Mouse (Mus musculus): ENCODE measurements around the gene Prkca. TPM values are rescaled to one million over a fixed set of nuclear protein-coding genes. Genes with fewer than 3 reads are reported as not detected.
A peak's percentile ranks its signal among the peaks of the same experiment; 100 is the strongest.

Prkca gene
- polyA plus RNA-seq, 1 experiment = 5.4 TPM

DNA sequence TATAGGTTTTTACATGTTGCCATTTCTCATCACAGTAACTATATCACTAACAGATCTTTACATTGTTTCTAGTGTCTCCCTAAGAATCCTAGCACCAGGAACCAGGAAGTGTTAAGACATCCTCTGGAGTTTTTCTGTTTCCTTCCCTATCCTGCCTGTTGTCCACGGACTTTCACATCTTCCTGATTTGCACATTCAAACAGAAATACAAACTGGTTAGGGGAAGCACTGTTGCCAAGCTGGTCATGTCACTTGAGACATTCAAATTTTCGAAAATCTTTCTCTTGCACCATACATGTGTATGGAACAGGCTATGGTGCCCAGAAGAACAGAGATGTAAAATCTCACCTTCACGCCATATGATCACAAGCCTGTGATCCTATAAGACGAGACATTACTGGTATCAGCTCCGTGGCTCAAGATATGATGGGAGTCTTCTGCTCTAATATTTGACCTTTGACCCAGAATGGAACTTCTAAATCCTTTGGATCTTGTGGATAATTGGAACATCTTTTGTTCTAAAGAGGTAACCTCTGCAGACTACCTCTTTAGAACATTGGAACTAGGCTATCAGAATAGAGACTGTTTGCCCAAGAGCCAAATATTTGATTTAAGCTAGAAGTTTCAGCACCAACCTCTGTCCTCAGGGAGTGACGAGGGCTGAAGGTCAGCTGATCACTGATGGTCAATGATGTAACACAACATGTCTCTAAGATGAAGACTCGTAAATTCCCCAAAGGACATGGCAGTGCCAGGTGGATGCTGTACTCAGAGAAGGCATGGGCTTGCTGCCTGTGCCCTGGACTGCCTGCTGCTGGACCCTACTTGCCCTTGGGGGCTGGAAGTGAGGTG is 91.6 kb downstream of the Prkca start:
- TF ChIP-seq CTCF (conservative IDR thresholded peaks at IDR 0.05; ENCODE audit: insufficient read depth, insufficient read length, low read depth, low read length) (no peak), POLR2A (IDR thresholded peaks at IDR 0.05; ENCODE audit: low read depth, low read length) (no peak)
- WGBS = 87% methylated on average over 7 of the region's 7 CpGs
- no peak for DNase-seq
- Histone ChIP-seq H3K27me3 (replicated peaks; ENCODE audit: control insufficient read depth, insufficient read depth, low read length) (no peaks in the 10 kb centered on the region), H3K36me3 (ENCODE audit: control insufficient read depth, insufficient read depth, low read length) (no peaks in the 10 kb centered on the region), H3K27ac (ENCODE audit: insufficient read depth, low read depth, low read length) (no peak overlapping the region), H3K4me1 (ENCODE audit: control insufficient read depth, insufficient read depth, low read length) (peaks cover 5% of the 10 kb centered on the region; the same call in 1 of the 2 replicates), H3K4me3 (ENCODE audit: insufficient read depth, low read depth, low read length) (no peak overlapping the region)

DNA sequence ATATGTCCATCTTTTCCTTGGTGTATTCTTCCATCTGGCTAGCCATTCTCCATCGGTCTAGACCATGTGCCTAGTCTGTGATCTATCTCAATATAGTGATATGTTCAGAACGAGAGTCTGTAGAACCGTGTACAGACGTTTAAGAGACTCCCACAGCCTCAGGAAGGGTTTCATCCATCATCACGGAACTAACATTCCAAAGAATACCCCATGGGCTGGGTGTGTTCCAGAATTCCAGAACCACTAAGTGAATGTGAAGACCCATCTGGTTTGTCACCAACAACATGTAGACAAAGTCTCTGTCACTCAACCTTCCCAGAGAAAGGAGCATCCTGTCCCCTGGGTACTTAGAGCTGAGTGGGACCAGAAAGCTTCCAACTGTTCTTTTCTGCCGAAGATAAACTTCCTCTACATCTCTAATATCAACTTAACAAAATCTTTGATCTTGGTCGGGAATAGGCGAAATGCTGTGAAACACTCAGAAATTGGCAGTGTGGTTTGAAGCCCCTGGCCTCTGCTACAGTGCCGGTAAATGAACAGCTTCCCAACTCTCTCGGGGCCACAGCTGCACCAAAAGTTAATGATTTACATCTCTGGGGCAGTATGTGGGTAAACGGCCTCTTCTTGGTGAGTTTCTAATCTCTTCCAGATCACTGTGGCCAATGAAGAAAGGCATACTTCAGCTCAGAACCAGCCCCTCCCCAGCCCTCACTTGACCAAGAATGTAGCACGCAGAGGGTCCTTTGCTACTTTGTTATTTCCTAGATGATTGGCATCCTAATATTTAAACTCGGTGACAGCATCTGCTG is 92.7 kb downstream of the Prkca start:
- Histone ChIP-seq H3K27me3 (replicated peaks; ENCODE audit: control insufficient read depth, insufficient read depth, low read length) (no peaks in the 10 kb centered on the region), H3K27ac (ENCODE audit: insufficient read depth, low read depth, low read length) (no peak overlapping the region), H3K36me3 (ENCODE audit: control insufficient read depth, insufficient read depth, low read length) (no peaks in the 10 kb centered on the region), H3K4me1 (ENCODE audit: control insufficient read depth, insufficient read depth, low read length) (peaks cover 5% of the 10 kb centered on the region; the same call in 1 of the 2 replicates), H3K4me3 (ENCODE audit: insufficient read depth, low read depth, low read length) (no peak overlapping the region)
- TF ChIP-seq CTCF (conservative IDR thresholded peaks at IDR 0.05; ENCODE audit: insufficient read depth, insufficient read length, low read depth, low read length) (no peak), POLR2A (IDR thresholded peaks at IDR 0.05; ENCODE audit: low read depth, low read length) (no peak)
- 43% methylated on average over 13 of the region's 13 CpGs for WGBS
- peak; percentile 76 for DNase-seq

DNA sequence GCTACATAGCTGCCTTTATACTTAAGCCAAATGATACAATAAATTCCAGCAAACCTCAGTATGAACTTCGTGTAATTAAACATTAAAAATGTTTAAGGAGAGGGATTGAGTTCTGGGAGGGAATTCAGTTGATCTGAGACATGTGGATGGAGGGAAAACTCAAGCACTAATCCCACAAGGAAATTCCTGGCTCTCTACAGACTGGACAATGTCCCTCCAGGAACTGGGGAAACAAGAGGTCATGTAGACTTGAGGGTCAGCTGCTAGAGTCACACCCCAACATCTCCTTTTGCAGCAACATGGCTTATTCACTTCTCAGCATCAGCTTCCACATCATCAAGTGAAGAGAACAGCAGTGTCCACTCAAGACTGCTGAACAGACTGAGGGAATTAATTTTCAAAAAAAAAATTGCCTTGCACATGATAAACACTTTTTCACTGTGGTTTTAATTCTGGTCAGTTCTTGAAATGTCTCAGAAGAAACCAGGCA is 93.5 kb downstream of the Prkca start:
- Histone ChIP-seq H3K27ac (ENCODE audit: insufficient read depth, low read depth, low read length) (no peak overlapping the region), H3K4me3 (ENCODE audit: insufficient read depth, low read depth, low read length) (no peak overlapping the region), H3K36me3 (ENCODE audit: control insufficient read depth, insufficient read depth, low read length) (no peaks in the 10 kb centered on the region), H3K27me3 (replicated peaks; ENCODE audit: control insufficient read depth, insufficient read depth, low read length) (no peaks in the 10 kb centered on the region), H3K4me1 (ENCODE audit: control insufficient read depth, insufficient read depth, low read length) (peaks cover 5% of the 10 kb centered on the region; the same call in 1 of the 2 replicates)
- WGBS = 60% methylated on average over 1 of the region's 1 CpGs
- TF ChIP-seq POLR2A (IDR thresholded peaks at IDR 0.05; ENCODE audit: low read depth, low read length) (no peak), CTCF (conservative IDR thresholded peaks at IDR 0.05; ENCODE audit: insufficient read depth, insufficient read length, low read depth, low read length) (no peak)
- DNase-seq = no peak

DNA sequence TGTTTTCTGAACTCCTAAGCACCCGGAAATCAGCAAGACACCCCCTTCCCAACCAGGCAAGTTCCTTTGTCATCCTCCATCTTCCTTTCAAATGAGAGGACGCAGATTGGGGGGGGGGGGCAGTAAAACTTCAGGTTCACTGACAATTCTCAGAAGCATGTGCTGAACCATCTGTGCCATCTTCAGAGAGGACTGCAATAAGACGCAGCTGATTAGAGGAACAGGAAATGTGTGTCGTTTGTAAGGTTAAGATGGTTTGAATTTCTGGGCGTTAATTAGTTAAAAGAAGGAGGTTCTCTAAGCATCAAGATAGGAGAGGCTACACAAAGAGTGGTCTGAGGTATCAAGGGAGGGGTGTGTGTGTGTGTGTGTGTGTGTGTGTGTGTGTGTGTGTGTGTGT is 94.2 kb downstream of the Prkca start:
- no peak overlapping the region for H3K4me3 ChIP-seq (ENCODE audit: insufficient read depth, low read depth, low read length)
- TF ChIP-seq POLR2A (IDR thresholded peaks at IDR 0.05; ENCODE audit: low read depth, low read length) (no peak), CTCF (conservative IDR thresholded peaks at IDR 0.05; ENCODE audit: insufficient read depth, insufficient read length, low read depth, low read length) (no peak)
- H3K4me1 ChIP-seq (ENCODE audit: control insufficient read depth, insufficient read depth, low read length) = peaks cover 3% of the 10 kb centered on the region; the same call in 1 of the 2 replicates
- H3K27me3 ChIP-seq (replicated peaks; ENCODE audit: control insufficient read depth, insufficient read depth, low read length) = no peaks in the 10 kb centered on the region
- WGBS = 59% methylated on average over 5 of the region's 5 CpGs
- no peaks in the 10 kb centered on the region for H3K36me3 ChIP-seq (ENCODE audit: control insufficient read depth, insufficient read depth, low read length)
- H3K27ac ChIP-seq (ENCODE audit: insufficient read depth, low read depth, low read length) = no peak overlapping the region
- DNase-seq = no peak

DNA sequence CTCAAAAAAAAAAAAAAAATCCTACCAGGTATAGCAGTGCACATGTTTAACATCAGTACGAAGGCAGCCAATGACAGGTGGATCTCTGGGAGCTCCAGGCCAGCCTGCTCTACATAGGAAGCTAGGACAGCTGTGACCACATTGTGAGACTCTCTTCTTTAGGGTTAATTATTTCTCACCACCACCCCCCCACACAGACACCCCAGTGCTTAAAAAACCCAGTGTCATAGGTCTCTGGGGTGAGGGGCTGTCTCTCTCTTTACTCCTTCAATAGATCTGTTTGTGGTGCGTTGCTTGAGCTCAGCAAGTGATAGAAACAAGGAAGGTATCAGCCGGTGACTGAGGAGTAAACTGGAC is 94.7 kb downstream of the Prkca start:
- Histone ChIP-seq H3K27me3 (replicated peaks; ENCODE audit: control insufficient read depth, insufficient read depth, low read length) (no peaks in the 10 kb centered on the region), H3K4me1 (ENCODE audit: control insufficient read depth, insufficient read depth, low read length) (no peaks in the 10 kb centered on the region), H3K27ac (ENCODE audit: insufficient read depth, low read depth, low read length) (no peak overlapping the region), H3K36me3 (ENCODE audit: control insufficient read depth, insufficient read depth, low read length) (no peaks in the 10 kb centered on the region), H3K4me3 (ENCODE audit: insufficient read depth, low read depth, low read length) (no peak overlapping the region)
- no peak for DNase-seq
- WGBS = 84% methylated on average over 3 of the region's 3 CpGs
- TF ChIP-seq CTCF (conservative IDR thresholded peaks at IDR 0.05; ENCODE audit: insufficient read depth, insufficient read length, low read depth, low read length) (no peak), POLR2A (IDR thresholded peaks at IDR 0.05; ENCODE audit: low read depth, low read length) (no peak)

DNA sequence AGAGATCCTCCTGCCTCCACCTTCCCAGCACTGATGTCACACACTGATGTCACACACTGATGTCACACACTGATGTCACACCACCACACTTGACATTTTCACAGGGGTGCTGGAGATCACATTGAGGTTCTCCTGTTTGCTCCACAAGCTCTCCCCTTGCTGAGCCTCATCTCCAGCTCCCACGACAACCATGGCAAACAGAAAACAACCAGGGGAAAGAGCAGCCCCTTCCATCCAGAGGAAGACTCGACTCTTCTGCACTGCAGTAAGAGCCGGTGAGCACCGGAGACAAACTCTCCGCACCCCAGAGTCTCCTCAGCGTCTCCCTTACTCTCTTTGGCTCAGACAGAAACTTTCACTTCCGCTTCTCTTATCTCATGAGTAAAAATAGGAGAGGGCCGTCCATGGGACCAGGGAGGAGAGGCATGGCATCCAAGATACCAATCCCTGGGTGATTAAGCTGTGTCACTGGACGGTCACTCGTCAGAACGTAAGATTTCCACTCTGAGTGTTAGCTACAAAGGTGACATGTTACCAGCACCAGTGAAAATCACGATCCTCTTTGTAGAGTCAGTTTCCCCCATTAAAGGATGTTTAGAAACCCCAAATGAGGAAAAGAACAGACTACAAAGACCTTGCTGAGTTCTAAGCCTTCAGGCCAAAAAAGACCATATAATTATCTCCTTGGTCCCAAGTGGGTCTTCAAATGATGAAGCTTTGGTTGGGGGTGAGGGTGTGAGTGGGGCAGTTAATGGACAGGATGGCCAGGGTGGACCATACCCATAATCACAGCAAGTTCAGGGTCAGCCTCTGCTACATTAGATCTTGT is 95.3 kb downstream of the Prkca start:
- Histone ChIP-seq H3K27ac (ENCODE audit: insufficient read depth, low read depth, low read length) (no peak overlapping the region), H3K4me1 (ENCODE audit: control insufficient read depth, insufficient read depth, low read length) (no peaks in the 10 kb centered on the region), H3K27me3 (replicated peaks; ENCODE audit: control insufficient read depth, insufficient read depth, low read length) (no peaks in the 10 kb centered on the region), H3K36me3 (ENCODE audit: control insufficient read depth, insufficient read depth, low read length) (no peaks in the 10 kb centered on the region), H3K4me3 (ENCODE audit: insufficient read depth, low read depth, low read length) (no peak overlapping the region)
- DNase-seq = no peak
- no peak for TF ChIP-seq POLR2A (IDR thresholded peaks at IDR 0.05; ENCODE audit: low read depth, low read length)
- TF ChIP-seq CTCF (conservative IDR thresholded peaks at IDR 0.05; ENCODE audit: insufficient read depth, insufficient read length, low read depth, low read length) = no peak
- WGBS = 75% methylated on average over 12 of the region's 12 CpGs
